Mouse (Mus musculus): ENCODE results near the gene Cavin1.

- TF ChIP-seq ZC3H11A (IDR thresholded peaks at IDR 0.05; ENCODE audit: borderline replicate concordance, low read depth, low read length) (no peak), ZNF384 (IDR thresholded peaks at IDR 0.05; ENCODE audit: low read depth, low read length) (no peak), HCFC1 (IDR thresholded peaks at IDR 0.05; ENCODE audit: borderline replicate concordance, insufficient read depth, low read length) (no peak), MAFK (IDR thresholded peaks at IDR 0.05; ENCODE audit: insufficient read depth, low read depth, low read length) (no peak), CHD2 (IDR thresholded peaks at IDR 0.05; ENCODE audit: low read depth, low read length) (no peak)
Observed at GRCm38 (mm10) chr11:100970557-100970937, at the start of gene Cavin1.
